Mouse (Mus musculus) erythroblast, embryonic 14.5 days (primary cell): Measurements from ENCODE around the gene Pltp. TPM values are rescaled to one million over a fixed set of nuclear protein-coding genes. Genes with fewer than 3 reads are reported as not detected.
"Not testable (repeated sequence)": the region's sequence is repeated elsewhere in the genome, so short reads cannot be mapped to it uniquely, and the experiment has no call there.

Experiments
- H3K27me3 ChIP-seq: 2 replicates; pipeline ENCODE4 v1.6.1; 2012; ENCODE audit warnings: inconsistent platforms; ENCODE audit not compliant: control insufficient read depth
- H3K36me3 ChIP-seq: 2 replicates; pipeline ENCODE4 v1.6.1; 2012; ENCODE audit warnings: mild to moderate bottlenecking, inconsistent platforms; ENCODE audit not compliant: control insufficient read depth
- H3K4me1 ChIP-seq: 2 replicates; pipeline ENCODE4 v1.6.1; 2012; ENCODE audit warnings: inconsistent platforms; ENCODE audit not compliant: control insufficient read depth
- H3K4me3 ChIP-seq: replicated peaks from 2 replicates; pipeline ENCODE3; 2012; ENCODE audit warnings: moderate library complexity, mild to moderate bottlenecking, inconsistent platforms
- H3K9me3 ChIP-seq: 2 replicates; pipeline ENCODE4 v1.6.1; 2012; ENCODE audit warnings: low read length, inconsistent platforms, mixed read lengths; ENCODE audit not compliant: control insufficient read depth
- GATA1 ChIP-seq: IDR thresholded peaks from 2 replicates; pipeline ENCODE4 v1.6.1; 2012; ENCODE audit warnings: low read length, inconsistent platforms, mixed read lengths
- TAL1 ChIP-seq: IDR thresholded peaks from 3 replicates; pipeline ENCODE4 v1.6.1; 2012; ENCODE audit warnings: low read length, inconsistent platforms, mixed read lengths
- polyA plus RNA-seq: library from polyadenylated mRNA; stranded (reverse); fragments of >175 nt; gene quantifications from 2 replicates; pipeline ENCODE4 v1.2.3, GENCODE M21; 2012

Pltp gene
- polyA plus RNA-seq, 1 experiment, result 0.32 TPM

DNA sequence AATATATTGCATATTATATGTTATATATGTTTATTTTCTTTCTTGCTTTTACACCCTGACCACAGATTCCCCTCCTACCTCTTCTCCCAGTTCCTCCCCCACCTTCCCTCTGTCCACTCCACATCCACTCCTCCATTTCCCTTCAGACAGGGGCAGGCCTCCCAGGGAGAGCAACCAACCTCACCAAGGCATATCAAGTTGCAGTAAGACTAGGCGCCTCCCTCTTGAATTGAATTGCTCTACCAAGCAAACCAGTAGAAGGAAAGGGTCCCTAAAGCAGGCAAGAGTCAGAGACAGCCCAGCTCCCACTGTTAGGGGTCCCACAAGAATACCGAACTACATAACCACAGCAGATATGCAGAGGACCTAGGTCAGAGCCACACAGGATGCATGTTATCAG, 1.6 kb upstream of the Pltp start:
- peaks cover 8% of the 10 kb centered on the region for H3K4me1 ChIP-seq
- H3K27me3 ChIP-seq, result peaks cover 66% of the 10 kb centered on the region
- TF ChIP-seq GATA1 (no peak), TAL1 (no peak)
- no peaks in the 10 kb centered on the region for H3K36me3 ChIP-seq
- no peak overlapping the region for H3K4me3 ChIP-seq
- peaks cover 5% of the 10 kb centered on the region for H3K9me3 ChIP-seq

DNA sequence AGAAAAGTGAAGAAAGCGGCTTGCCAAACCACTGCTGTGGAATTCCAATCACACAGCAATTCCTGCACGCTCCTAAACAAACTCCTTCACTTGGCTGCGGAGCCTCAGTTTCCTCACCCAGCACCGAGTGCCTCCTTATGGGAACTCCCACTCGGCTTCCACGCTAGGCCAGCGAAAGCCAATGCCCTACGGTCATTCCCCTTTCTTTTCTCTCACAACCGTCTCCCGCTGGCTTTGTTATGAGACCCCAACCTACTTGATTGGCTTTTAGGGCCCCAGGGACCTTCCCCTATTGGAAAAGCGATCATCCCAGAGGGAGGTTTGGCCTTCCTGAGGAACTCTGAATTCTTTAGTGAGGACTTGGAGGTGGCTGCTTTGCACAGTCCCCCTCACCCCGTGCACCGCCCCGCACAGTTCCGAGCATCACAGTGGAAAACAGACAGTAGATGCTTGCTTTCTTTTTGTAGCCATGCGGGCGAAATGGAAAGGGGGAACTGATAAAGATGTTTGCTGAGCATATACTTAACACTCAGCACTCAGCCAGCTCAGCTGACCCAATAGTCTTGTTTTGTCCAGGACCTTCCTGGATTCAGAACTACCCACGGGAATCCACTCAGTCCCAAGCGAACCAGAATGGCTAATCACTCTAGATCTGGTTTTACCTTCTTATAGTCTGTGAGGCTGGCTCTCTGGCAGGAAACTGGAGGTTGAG, 487 bp upstream of the Pltp start:
- peaks cover 2% of the 10 kb centered on the region; the same call in 1 of the 2 replicates for H3K9me3 ChIP-seq
- no peak overlapping the region for H3K4me3 ChIP-seq
- peaks cover 71% of the 10 kb centered on the region for H3K27me3 ChIP-seq
- TF ChIP-seq TAL1 (no peak), GATA1 (no peak)
- peaks cover 7% of the 10 kb centered on the region for H3K4me1 ChIP-seq
- no peaks in the 10 kb centered on the region for H3K36me3 ChIP-seq

DNA sequence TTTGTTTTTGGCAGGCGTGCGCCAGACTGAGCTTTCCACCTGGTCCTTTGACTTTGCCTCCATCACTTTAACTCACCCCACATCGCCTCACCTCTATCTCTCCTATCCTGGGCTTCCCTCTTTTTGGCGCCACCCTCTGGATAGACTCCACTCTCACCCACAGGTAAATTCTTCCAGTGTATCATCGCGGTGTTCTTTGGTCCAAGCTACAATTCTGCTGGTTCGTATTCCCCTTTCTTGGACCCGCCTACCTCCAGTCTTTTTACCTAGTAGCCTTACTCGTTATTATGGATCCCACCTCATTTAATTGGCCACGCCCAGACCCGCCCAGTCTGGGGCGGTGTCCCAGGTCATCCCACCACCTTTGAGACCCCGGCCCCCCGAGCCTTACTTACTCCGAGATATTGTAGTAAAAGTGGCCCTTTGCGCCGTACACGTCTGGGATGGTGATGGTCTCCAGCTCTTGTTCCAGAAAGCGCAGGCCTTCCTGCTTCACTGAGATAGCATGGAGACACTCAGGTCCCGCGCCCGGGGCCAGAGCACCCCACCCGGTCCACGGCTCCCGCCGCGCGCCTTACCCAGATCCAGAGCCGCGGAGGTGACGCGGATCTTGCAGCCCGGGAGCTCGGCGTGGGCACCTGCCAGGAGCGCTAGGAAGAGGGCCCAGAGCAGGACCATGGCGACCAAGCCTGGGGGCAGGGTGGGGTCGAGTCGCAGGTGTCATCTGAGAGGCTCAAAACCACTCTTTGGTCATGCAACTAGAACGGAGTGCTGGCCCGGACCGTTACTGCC, 1.0 kb downstream of the Pltp start:
- peaks cover 2% of the 10 kb centered on the region; the same call in 1 of the 2 replicates for H3K9me3 ChIP-seq
- H3K27me3 ChIP-seq, result peaks cover 71% of the 10 kb centered on the region
- peak overlapping the region; percentile 38 for H3K4me3 ChIP-seq
- TF ChIP-seq GATA1, result no peak
- TF ChIP-seq TAL1, result no peak
- no peaks in the 10 kb centered on the region for H3K36me3 ChIP-seq
- H3K4me1 ChIP-seq, result peaks cover 7% of the 10 kb centered on the region

DNA sequence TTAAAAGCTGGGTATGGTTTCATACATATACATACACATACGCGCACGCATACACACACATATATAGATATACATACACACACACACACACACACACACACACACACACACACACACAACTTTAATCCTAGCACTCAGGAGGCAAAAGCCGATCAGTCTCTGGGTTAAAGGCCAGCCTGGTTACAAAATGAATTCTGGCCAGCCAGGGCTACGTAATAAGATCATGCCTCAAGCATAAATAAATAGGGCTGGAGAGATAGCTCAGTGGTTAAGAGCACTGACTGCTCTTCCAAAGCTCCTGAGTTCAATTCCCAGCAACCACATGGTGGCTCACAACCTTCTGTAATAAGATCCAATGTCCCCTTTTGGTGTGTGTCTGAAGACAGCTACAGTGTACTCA, 1.9 kb downstream of the Pltp start:
- not testable (repeated sequence) for H3K36me3 ChIP-seq, H3K9me3 ChIP-seq, H3K4me3 ChIP-seq, H3K4me1 ChIP-seq
- peaks cover 63% of the 10 kb centered on the region for H3K27me3 ChIP-seq

DNA sequence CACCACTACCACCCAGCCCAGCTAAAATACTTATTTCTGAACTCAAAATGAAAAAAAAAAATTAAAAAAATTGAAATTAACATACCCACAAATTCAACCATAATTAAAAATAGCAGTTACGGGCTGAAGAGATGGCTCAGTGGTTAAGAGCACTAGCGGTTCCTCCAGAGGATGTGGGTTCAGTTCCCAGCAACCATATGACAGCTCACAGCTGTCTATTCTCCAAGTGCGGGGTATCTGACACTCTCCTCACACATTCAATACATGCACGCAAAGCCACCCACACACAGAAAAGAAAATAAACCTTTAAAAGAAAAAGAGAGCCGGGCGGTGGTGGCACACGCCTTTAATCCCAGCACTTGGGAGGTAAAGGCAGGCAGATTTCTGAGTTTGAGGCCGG, 7.5 kb downstream of the Pltp start:
- TF ChIP-seq TAL1 (no peak), GATA1 (no peak)
- Histone ChIP-seq H3K4me1 (no peaks in the 10 kb centered on the region), H3K9me3 (no peaks in the 10 kb centered on the region; the same call in 1 of the 2 replicates), H3K27me3 (peaks cover 14% of the 10 kb centered on the region), H3K36me3 (no peaks in the 10 kb centered on the region), H3K4me3 (no peak overlapping the region)

DNA sequence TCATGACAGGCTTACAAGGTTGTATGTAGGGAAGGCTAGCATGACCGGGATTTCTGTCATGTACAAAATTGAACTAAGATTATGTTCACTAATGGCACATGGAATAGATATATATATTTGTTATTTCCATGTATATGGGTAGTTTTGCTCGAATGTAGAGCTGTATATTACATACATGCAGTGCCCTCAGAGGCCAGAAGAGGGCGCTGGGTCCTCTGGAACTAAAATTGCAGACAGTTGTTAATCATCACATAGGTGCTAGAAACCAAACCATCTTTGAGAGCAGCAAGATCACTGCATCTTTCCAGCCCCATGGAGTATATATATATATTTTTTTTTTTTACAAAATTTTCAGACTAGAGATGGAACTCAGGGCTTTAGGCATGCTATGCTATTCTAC, 11.7 kb downstream of the Pltp start:
- peaks cover 2% of the 10 kb centered on the region; the same call in 1 of the 2 replicates for H3K27me3 ChIP-seq
- no peak overlapping the region for H3K4me3 ChIP-seq
- H3K4me1 ChIP-seq, result no peaks in the 10 kb centered on the region
- no peak for TF ChIP-seq TAL1
- H3K36me3 ChIP-seq, result no peaks in the 10 kb centered on the region
- H3K9me3 ChIP-seq, result no peaks in the 10 kb centered on the region; the same call in 1 of the 2 replicates

DNA sequence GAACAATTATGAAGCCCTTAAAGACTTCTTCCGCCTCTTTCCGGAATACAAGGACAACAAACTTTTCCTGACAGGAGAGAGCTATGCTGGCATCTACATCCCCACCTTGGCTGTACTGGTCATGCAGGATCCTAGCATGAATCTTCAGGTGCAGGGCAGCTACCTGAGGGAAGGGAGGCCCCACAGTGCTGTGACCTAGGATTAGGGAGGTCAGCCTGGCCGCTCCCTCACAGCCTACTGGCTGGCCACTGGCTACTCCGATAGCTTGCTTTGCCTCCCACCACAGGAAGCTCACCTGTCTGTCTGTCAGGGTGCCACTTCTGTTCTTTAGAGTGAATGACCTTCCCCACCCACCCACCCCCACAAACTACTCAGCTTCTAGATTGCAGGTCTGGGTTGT, 22.3 kb downstream of the Pltp start:
- Histone ChIP-seq H3K4me1 (peaks cover 32% of the 10 kb centered on the region), H3K9me3 (no peaks in the 10 kb centered on the region), H3K27me3 (no peaks in the 10 kb centered on the region), H3K36me3 (peaks cover 46% of the 10 kb centered on the region), H3K4me3 (peak overlapping the region; percentile 19)
- TF ChIP-seq TAL1, result no peak
- no peak for TF ChIP-seq GATA1

DNA sequence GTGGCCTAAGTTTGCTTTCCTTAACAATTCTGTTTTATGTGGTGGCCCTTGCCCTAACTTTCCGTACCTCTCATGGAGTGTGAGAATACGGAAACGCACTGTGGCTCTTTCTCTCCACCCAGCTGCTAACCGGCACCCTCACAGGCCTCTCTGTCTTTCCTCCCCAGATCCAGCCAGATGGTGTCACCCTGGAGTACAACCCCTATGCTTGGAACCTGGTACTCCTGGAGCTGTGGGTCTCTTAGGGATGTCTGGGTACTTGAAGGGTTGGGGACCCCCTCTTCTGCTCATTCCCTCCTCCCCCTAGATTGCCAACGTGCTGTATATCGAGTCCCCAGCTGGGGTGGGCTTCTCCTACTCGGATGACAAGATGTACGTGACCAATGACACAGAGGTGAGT, 23.0 kb downstream of the Pltp start:
- Histone ChIP-seq H3K4me1 (peaks cover 32% of the 10 kb centered on the region), H3K9me3 (no peaks in the 10 kb centered on the region), H3K27me3 (no peaks in the 10 kb centered on the region), H3K4me3 (peak overlapping the region; percentile 67), H3K36me3 (peaks cover 41% of the 10 kb centered on the region)
- TF ChIP-seq GATA1, result no peak
- TF ChIP-seq TAL1, result no peak

DNA sequence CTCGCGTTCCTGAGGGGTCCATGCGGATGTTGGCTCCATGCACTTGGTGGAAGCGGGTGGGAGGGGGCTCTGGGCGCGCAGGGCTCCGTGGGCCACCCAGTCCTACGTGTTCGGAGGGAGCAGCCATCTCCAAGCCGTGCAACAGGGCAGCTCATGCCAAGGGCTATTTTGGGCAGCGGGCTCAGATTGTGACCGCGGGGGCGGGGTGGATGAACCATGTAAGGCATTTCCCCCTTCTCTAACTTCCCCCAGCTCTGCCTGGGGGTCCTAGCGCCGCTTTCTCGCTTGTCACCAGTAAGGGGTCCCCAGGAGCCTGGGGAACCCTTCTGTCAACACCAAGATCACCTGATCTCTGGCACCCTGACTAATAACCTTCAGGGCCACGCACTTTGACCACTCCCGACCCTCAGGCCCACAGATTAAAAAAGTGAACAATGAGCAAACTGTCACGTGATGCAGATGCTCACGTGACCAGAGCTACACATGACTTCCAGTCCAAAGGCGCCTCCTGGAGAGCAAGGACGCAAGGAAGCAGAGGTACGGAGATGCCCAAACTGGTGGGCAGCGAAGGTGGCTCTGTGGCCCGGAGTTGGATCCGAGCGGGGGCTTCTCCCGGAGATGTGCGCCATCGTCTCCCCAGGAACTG, 24.1 kb downstream of the Pltp start, which contains the start of gene Neurl2:
TSS of gene Neurl2 (minus strand) at position 143 of the 646 bp plus-strand sequence.
- peaks cover 32% of the 10 kb centered on the region for H3K4me1 ChIP-seq
- peaks cover 34% of the 10 kb centered on the region for H3K36me3 ChIP-seq

More for the DNA sequence above, 24.1 kb downstream of the Pltp start, which contains the start of gene Neurl2:
- no peaks in the 10 kb centered on the region for H3K27me3 ChIP-seq
- TF ChIP-seq TAL1, result no peak
- no peak for TF ChIP-seq GATA1
- H3K9me3 ChIP-seq, result no peaks in the 10 kb centered on the region
- peak within 1 kb of the TSS; percentile 67 for H3K4me3 ChIP-seq
